Mouse (Mus musculus): ENCODE results near the gene Clec12b. TPM values are rescaled to one million over a fixed set of nuclear protein-coding genes. Genes with fewer than 3 reads are reported as not detected.
A peak's percentile ranks its signal among the peaks of the same experiment; 100 is the strongest.

The Clec12b gene
- total and polyA plus RNA-seq, 3 experiments, result not detected

DNA sequence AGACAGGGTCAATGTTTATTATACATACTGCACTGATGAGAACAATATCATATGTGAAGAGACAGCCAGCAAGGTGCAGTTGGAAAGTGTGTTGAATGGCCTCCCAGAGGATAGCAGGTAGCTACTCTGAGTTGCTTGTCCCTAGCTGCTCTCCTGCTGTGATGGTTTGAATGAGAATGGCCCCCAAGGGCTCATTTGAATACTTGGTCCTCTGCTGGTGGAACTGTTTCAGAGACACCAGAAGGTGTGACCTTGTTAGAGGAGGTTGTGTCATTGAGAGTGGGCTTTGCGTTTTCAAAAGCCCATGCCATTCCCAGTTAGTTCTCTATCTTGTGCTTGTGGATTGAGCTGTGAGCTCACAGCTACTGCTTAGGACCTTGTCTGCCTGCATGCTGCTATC is 21.7 kb downstream of the Clec12b start:
- no peaks in the 10 kb centered on the region for H3K9me3 ChIP-seq (replicated peaks; ENCODE audit: low read length)
- no peak for DNase-seq (ENCODE audit: extremely low read depth)
- dilution Hi-C loops (cut with MboI; ENCODE audit: extremely low pct_ligation_motif_present, extremely low pct_unique_long_range_greater_than_20kb, low sequenced_read_pairs), result no loop called here
- no peak overlapping the region for H3K27ac ChIP-seq (ENCODE audit: insufficient read depth, low read depth)
- H3K4me2 ChIP-seq (ENCODE audit: insufficient read depth, low read depth, poor library complexity, severe bottlenecking), result no peak overlapping the region
- H3K27me3 ChIP-seq (replicated peaks), result no peaks in the 10 kb centered on the region
- peaks cover 0 to 26% of the 10 kb centered on the region in 2 experiments; a peak in 2 of 4 replicates for H3K4me1 ChIP-seq (ENCODE audit: control insufficient read depth in 1 of 2, insufficient read depth in 2 of 2)
- no peak overlapping the region for H3K9ac ChIP-seq (ENCODE audit: insufficient read depth, low read depth)
- no peaks in the 10 kb centered on the region for H3K79me2 ChIP-seq (replicated peaks; ENCODE audit: control insufficient read depth, extremely low read depth, insufficient read depth, poor library complexity, severe bottlenecking)
- no peak overlapping the region for H3K4me3 ChIP-seq (replicated peaks in 1 of 3; ENCODE audit: low read depth in 2 of 3, low read length in 2 of 3, poor library complexity in 1 of 3)
- H3K36me3 ChIP-seq (replicated peaks in 1 of 2; ENCODE audit: control insufficient read depth in 1 of 2, insufficient read depth in 1 of 2, low read length in 1 of 2), result peaks cover 0 to 4% of the 10 kb centered on the region in 2 experiments
- TF ChIP-seq MYC (IDR thresholded peaks at IDR 0.05; ENCODE audit: low read depth, low read length) (no peak), SMC3 (IDR thresholded peaks at IDR 0.05; ENCODE audit: low read depth, low read length) (peak; percentile 59), ZNF384 (IDR thresholded peaks at IDR 0.05; ENCODE audit: low read depth, low read length) (no peak), MAFK (IDR thresholded peaks at IDR 0.05; ENCODE audit: insufficient replicate concordance, low read length) (no peak), ZMIZ1 (IDR thresholded peaks at IDR 0.05; ENCODE audit: low read depth, low read length) (no peak), POLR2AphosphoS2 (IDR thresholded peaks at IDR 0.05; ENCODE audit: low read depth, low read length) (no peak), USF1 (IDR thresholded peaks at IDR 0.05; ENCODE audit: low read depth, low read length) (no peak), ELF1 (IDR thresholded peaks at IDR 0.05; ENCODE audit: low read depth, low read length) (no peak), CTCF (conservative IDR thresholded peaks at IDR 0.05 in 1 of 2, IDR thresholded peaks at IDR 0.05 in 1 of 2; ENCODE audit: low read depth in 2 of 2, low read length in 2 of 2) (peak in 1 of 2 experiments; percentile 44; a peak in 2 of 4 replicates), HCFC1 (IDR thresholded peaks at IDR 0.05; ENCODE audit: low read depth, low read length) (no peak), RAD21 (IDR thresholded peaks at IDR 0.05; ENCODE audit: low read depth, low read length) (no peak; the same call in 1 of the 2 replicates)
- in situ Hi-C loops (cut with MboI; ENCODE audit: low pct_ligation_motif_present, low pct_unique_long_range_greater_than_20kb, low sequenced_read_pairs), result loop anchor here (25.0 kb wide), 1 partner anchor 527 kb away; the partner anchor contains the start of genes Gm44511 and Klrb1b

DNA sequence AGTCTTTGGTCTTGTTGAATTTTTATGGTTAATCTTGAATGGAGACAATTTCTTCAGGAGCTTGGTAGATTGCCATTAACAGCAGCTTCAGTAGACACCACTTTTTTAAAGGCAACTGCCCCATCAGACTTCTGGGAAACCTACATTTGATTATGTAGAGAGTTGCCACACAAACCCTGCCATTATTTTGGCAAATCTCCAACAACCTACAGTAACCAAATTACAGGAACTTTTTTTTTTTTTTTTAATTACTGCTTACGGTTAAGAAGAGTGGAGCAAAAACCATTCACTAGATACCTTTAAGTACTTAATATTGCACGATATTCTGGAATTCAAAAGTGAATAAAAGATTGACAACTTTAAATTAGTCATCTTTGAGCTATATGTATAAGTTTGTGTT is 26.2 kb downstream of the Clec12b start:
- no peak for TF ChIP-seq KAT2A (IDR thresholded peaks at IDR 0.05; ENCODE audit: insufficient replicate concordance, low read length)
- TF ChIP-seq POLR2AphosphoS2 (IDR thresholded peaks at IDR 0.05; ENCODE audit: low read depth, low read length), result no peak
- no peak for TF ChIP-seq MAX (IDR thresholded peaks at IDR 0.05; ENCODE audit: low read length)
- TF ChIP-seq NELFE (IDR thresholded peaks at IDR 0.05; ENCODE audit: low read depth, low read length), result no peak
- TF ChIP-seq ZMIZ1 (IDR thresholded peaks at IDR 0.05; ENCODE audit: low read depth, low read length), result no peak
- TF ChIP-seq HCFC1 (IDR thresholded peaks at IDR 0.05; ENCODE audit: low read depth, low read length), result no peak
- no peak for TF ChIP-seq GABPA (IDR thresholded peaks at IDR 0.05; ENCODE audit: insufficient replicate concordance, low read depth, low read length)
- no peak for TF ChIP-seq SMC3 (IDR thresholded peaks at IDR 0.05; ENCODE audit: low read depth, low read length)
- TF ChIP-seq MEF2A (IDR thresholded peaks at IDR 0.05; ENCODE audit: borderline replicate concordance, low read depth, low read length), result no peak
- TF ChIP-seq JUND (conservative IDR thresholded peaks at IDR 0.05; ENCODE audit: low read depth, low read length), result no peak
- TF ChIP-seq BHLHE40 (IDR thresholded peaks at IDR 0.05; ENCODE audit: low read depth, low read length), result no peak
- no peak for TF ChIP-seq ZNF384 (IDR thresholded peaks at IDR 0.05; ENCODE audit: low read depth, low read length)
- no peak for TF ChIP-seq MYC (IDR thresholded peaks at IDR 0.05; ENCODE audit: low read depth, low read length)
- no peak for TF ChIP-seq RCOR1 (conservative IDR thresholded peaks at IDR 0.05; ENCODE audit: low read depth, low read length)
- TF ChIP-seq EP300 (IDR thresholded peaks at IDR 0.05; ENCODE audit: low read length), result no peak
- in situ Hi-C loops (cut with MboI; ENCODE audit: low pct_ligation_motif_present, low pct_unique_long_range_greater_than_20kb, low sequenced_read_pairs), result loop anchor here (25.0 kb wide), 1 partner anchor 522 kb away; the partner anchor contains the start of genes Gm44511 and Klrb1b

More for the DNA sequence above, 26.2 kb downstream of the Clec12b start:
- dilution Hi-C loops (cut with MboI; ENCODE audit: extremely low pct_ligation_motif_present, extremely low pct_unique_long_range_greater_than_20kb, low sequenced_read_pairs), result no loop called here
- Histone ChIP-seq H3K4me2 (ENCODE audit: insufficient read depth, low read depth, poor library complexity, severe bottlenecking) (no peak overlapping the region), H3K9me3 (replicated peaks; ENCODE audit: low read length) (no peaks in the 10 kb centered on the region), H3K27me3 (replicated peaks) (no peaks in the 10 kb centered on the region), H3K79me2 (replicated peaks; ENCODE audit: control insufficient read depth, extremely low read depth, insufficient read depth, poor library complexity, severe bottlenecking) (no peaks in the 10 kb centered on the region), H3K36me3 (replicated peaks in 1 of 2; ENCODE audit: control insufficient read depth in 1 of 2, insufficient read depth in 1 of 2, low read length in 1 of 2) (peaks cover 0 to 5% of the 10 kb centered on the region in 2 experiments), H3K27ac (ENCODE audit: insufficient read depth, low read depth) (no peak overlapping the region), H3K4me1 (ENCODE audit: control insufficient read depth in 1 of 2, insufficient read depth in 2 of 2) (peaks cover 0 to 37% of the 10 kb centered on the region in 2 experiments; a peak in 2 of 4 replicates), H3K4me3 (replicated peaks in 1 of 3; ENCODE audit: low read depth in 2 of 3, low read length in 2 of 3, poor library complexity in 1 of 3) (no peak overlapping the region), H3K9ac (ENCODE audit: insufficient read depth, low read depth) (no peak overlapping the region)
- DNase-seq (ENCODE audit: extremely low read depth), result no peak
